Mouse (Mus musculus): ENCODE measurements around the gene Sumo3. TPM values are rescaled to one million over a fixed set of nuclear protein-coding genes. Genes with fewer than 3 reads are reported as not detected.

Gene Sumo3
- polyA plus RNA-seq, 1 experiment: 3.3 TPM

DNA sequence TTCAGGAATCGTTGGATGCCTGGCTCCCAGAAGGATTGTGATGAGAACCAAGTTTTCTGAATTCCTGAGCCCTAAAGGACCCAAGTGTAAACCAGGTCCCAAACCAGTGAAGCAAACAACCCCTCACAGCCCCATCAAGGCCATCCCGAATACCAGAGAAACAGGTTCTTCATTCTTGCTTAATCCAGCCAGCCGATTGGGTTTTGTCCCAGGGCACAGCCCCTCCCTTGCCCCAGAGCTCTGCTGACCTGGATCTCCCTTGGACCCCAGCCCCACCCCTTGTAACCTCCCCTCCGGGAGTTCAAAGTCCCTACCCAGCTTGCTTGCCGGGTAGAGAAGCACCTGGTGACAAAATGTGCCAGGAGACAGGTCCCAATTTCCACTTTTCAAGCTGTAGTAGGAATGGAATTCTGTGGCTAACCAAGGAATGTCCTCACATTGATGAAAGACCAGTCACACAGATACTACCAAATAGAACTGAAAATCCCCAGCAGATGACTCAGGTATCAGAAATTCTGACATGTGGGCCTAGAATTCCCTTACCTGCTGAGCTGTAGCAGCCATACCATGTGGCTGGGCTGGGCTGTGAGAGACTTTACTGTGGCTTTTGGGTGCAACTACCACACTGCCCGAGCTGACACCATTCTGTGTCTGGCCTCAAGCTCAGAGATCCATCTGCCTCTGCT lies 35.8 kb upstream of the Sumo3 start:
- Histone ChIP-seq H3K9me3 (ENCODE audit: control insufficient read depth, low read length) (no peaks in the 10 kb centered on the region), H3K36me3 (ENCODE audit: control insufficient read depth) (no peaks in the 10 kb centered on the region), H3K27me3 (ENCODE audit: control insufficient read depth) (peaks cover 12% of the 10 kb centered on the region), H3K4me3 (replicated peaks) (no peak overlapping the region), H3K4me1 (ENCODE audit: control insufficient read depth) (peaks cover 13% of the 10 kb centered on the region)
- TF ChIP-seq TAL1 (IDR thresholded peaks at IDR 0.05; ENCODE audit: low read length): no peak
- no peak for TF ChIP-seq GATA1 (IDR thresholded peaks at IDR 0.05; ENCODE audit: low read length)

DNA sequence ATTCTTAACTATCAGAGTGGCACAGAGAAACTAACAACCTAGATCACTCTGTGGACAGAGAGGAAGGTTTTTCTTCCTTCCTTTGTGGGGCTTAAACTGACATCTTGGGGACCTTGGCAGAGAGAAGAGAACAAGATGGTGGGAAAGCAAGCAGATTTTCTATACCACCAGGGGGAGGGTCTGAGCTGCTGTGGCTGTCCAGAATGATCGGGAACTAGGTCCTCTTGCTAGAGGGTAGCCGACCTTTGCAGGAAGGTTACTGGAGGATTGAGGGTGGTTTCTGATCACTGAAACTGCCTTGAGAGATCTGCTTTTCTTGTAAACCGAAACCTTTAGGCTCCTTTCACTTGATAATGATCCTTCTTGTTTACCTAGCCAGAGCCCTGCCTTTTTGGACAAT lies 33.7 kb upstream of the Sumo3 start:
- TF ChIP-seq GATA1 (IDR thresholded peaks at IDR 0.05; ENCODE audit: low read length): no peak

DNA sequence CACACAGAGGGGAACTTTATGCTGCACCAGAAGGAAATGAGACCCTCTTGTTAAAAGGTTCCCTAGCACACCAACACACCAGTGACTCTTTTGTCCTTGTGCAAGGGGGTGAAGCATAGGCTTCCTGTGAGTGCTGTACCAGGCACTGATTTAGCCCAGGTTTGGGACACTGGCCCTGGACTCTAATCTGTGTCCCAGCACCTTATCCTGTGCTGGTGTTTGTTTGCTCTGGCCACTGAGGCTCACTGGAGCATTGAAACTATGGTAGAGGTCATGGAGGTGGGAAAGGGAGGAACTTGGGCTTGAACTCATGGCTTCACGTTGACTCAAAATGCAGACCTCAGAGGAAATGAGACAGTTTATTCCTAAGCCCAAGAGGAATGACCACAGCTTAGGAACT lies 32.7 kb upstream of the Sumo3 start:
- H3K9me3 ChIP-seq (ENCODE audit: control insufficient read depth, low read length): no peaks in the 10 kb centered on the region
- H3K4me3 ChIP-seq (replicated peaks): no peak overlapping the region
- TF ChIP-seq TAL1 (IDR thresholded peaks at IDR 0.05; ENCODE audit: low read length): no peak
- TF ChIP-seq GATA1 (IDR thresholded peaks at IDR 0.05; ENCODE audit: low read length): no peak
- peaks cover 21% of the 10 kb centered on the region for H3K27me3 ChIP-seq (ENCODE audit: control insufficient read depth)
- H3K36me3 ChIP-seq (ENCODE audit: control insufficient read depth): no peaks in the 10 kb centered on the region
- H3K4me1 ChIP-seq (ENCODE audit: control insufficient read depth): no peaks in the 10 kb centered on the region; the same call in 1 of the 2 replicates

More for the DNA sequence above, 33.7 kb upstream of the Sumo3 start:
- no peak overlapping the region for H3K4me3 ChIP-seq (replicated peaks)
- H3K9me3 ChIP-seq (ENCODE audit: control insufficient read depth, low read length): no peaks in the 10 kb centered on the region
- H3K36me3 ChIP-seq (ENCODE audit: control insufficient read depth): no peaks in the 10 kb centered on the region
- H3K4me1 ChIP-seq (ENCODE audit: control insufficient read depth): no peaks in the 10 kb centered on the region; the same call in 1 of the 2 replicates
- peaks cover 19% of the 10 kb centered on the region for H3K27me3 ChIP-seq (ENCODE audit: control insufficient read depth)

DNA sequence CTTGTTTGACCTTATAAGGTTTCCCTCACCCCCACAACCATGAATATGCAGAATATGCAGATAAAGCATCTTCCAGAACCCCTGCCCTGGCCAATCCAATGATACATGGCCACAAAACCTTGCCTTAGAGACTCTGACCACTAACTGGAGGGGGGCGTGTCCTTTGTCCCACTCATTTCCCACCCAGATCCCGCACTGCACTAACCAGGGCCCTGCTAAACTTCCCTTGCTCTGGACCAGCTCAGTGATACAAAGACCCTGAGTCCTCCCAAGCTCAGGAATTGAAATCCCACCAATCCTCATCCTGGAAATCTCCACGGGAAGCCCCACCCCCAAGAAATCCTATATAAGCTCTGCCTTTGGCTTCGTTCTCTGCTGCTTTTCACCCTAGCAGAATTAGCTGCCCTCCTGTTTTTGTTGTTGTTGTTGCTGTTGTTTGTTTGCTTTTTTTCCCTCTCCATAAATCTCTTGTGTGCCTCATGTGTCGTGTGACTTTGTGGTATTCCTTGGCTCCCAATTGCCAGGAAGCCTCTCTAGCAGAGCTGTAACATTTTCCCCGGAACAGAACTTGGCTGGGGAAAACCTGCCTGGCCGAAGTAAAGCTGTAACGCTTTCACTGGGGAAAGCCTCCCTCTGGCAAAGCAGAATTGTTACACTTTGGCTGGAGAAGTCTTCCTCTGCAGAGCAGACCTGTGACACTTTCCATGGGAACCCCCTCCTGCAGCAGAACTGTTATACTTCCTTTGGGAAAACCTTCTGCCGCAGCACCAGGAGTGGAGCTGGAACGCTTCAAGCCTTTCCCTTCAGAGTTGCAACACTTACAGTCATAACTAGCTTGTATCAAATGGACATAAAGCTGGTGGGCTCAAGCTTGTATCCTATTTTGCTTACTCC lies 25.6 kb upstream of the Sumo3 start:
- TF ChIP-seq GATA1 (IDR thresholded peaks at IDR 0.05; ENCODE audit: low read length) (no peak), TAL1 (IDR thresholded peaks at IDR 0.05; ENCODE audit: low read length) (no peak)
- peaks cover 13% of the 10 kb centered on the region for H3K36me3 ChIP-seq (ENCODE audit: control insufficient read depth)
- H3K4me3 ChIP-seq (replicated peaks): no peak overlapping the region
- no peaks in the 10 kb centered on the region for H3K9me3 ChIP-seq (ENCODE audit: control insufficient read depth, low read length)
- peaks cover 10% of the 10 kb centered on the region for H3K27me3 ChIP-seq (ENCODE audit: control insufficient read depth)
- peaks cover 40% of the 10 kb centered on the region for H3K4me1 ChIP-seq (ENCODE audit: control insufficient read depth)

- Histone ChIP-seq H3K27me3 (ENCODE audit: control insufficient read depth) (peaks cover 9% of the 10 kb centered on the region), H3K4me3 (replicated peaks) (peak overlapping the region; percentile 86), H3K9me3 (ENCODE audit: control insufficient read depth, low read length) (no peaks in the 10 kb centered on the region), H3K36me3 (ENCODE audit: control insufficient read depth) (peaks cover 18% of the 10 kb centered on the region), H3K4me1 (ENCODE audit: control insufficient read depth) (peaks cover 42% of the 10 kb centered on the region)
- no peak for TF ChIP-seq TAL1 (IDR thresholded peaks at IDR 0.05; ENCODE audit: low read length)
- TF ChIP-seq GATA1 (IDR thresholded peaks at IDR 0.05; ENCODE audit: low read length): no peak
Measured at GRCm38 (mm10) chr10:77581023-77581407, 24.9 kb upstream of the Sumo3 start.

- Histone ChIP-seq H3K27me3 (ENCODE audit: control insufficient read depth) (peaks cover 3% of the 10 kb centered on the region), H3K9me3 (ENCODE audit: control insufficient read depth, low read length) (no peaks in the 10 kb centered on the region), H3K4me1 (ENCODE audit: control insufficient read depth) (peaks cover 46% of the 10 kb centered on the region), H3K36me3 (ENCODE audit: control insufficient read depth) (peaks cover 25% of the 10 kb centered on the region), H3K4me3 (replicated peaks) (peak within 1 kb of the TSS; percentile 86)
- TF ChIP-seq GATA1 (IDR thresholded peaks at IDR 0.05; ENCODE audit: low read length): no peak
- no peak for TF ChIP-seq TAL1 (IDR thresholded peaks at IDR 0.05; ENCODE audit: low read length)
Measured at GRCm38 (mm10) chr10:77581408-77582284, 24.3 kb upstream of the Sumo3 start, which contains the start of gene Pttg1ip. Gene Pttg1ip (plus strand): TSS chr10:77581720.

DNA sequence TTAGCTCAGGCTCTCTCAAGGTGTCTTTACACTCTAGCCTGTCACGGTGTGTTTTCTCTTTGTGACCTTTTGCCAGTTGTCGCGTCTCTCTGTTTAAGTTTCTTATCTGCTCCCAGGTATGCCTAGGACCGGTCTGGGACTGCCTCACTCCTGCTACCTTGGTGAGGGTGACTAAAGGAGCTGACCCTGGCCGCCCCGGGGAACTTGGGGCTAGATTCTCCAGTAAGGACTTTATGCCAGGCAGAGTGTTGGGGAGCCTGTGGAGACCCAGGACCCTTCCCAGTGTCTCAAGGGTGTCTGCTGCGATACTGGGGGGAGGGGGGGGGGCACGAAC lies 23.6 kb upstream of the Sumo3 start:
- TF ChIP-seq GATA1 (IDR thresholded peaks at IDR 0.05; ENCODE audit: low read length): no peak
- no peak for TF ChIP-seq TAL1 (IDR thresholded peaks at IDR 0.05; ENCODE audit: low read length)
- Histone ChIP-seq H3K9me3 (ENCODE audit: control insufficient read depth, low read length) (no peaks in the 10 kb centered on the region), H3K4me3 (replicated peaks) (peak overlapping the region; percentile 86), H3K27me3 (ENCODE audit: control insufficient read depth) (peaks cover 3% of the 10 kb centered on the region), H3K4me1 (ENCODE audit: control insufficient read depth) (peaks cover 49% of the 10 kb centered on the region), H3K36me3 (ENCODE audit: control insufficient read depth) (peaks cover 31% of the 10 kb centered on the region)

GRCm38 (mm10) chr10:77583795-77584422 lies 22.0 kb upstream of the Sumo3 start:
- Histone ChIP-seq H3K36me3 (ENCODE audit: control insufficient read depth) (peaks cover 47% of the 10 kb centered on the region), H3K9me3 (ENCODE audit: control insufficient read depth, low read length) (no peaks in the 10 kb centered on the region), H3K27me3 (ENCODE audit: control insufficient read depth) (no peaks in the 10 kb centered on the region; the same call in 1 of the 2 replicates), H3K4me1 (ENCODE audit: control insufficient read depth) (peaks cover 56% of the 10 kb centered on the region), H3K4me3 (replicated peaks) (peak overlapping the region; percentile 86)
- TF ChIP-seq GATA1 (IDR thresholded peaks at IDR 0.05; ENCODE audit: low read length): no peak
- no peak for TF ChIP-seq TAL1 (IDR thresholded peaks at IDR 0.05; ENCODE audit: low read length)

All from erythroblast, embryonic 14.5 days (primary cell).